Mouse (Mus musculus): Measurements from ENCODE around the gene Dnajc28. TPM values are rescaled to one million over a fixed set of nuclear protein-coding genes. Genes with fewer than 3 reads are reported as not detected.
"Not testable (repeated sequence)": the region's sequence is repeated elsewhere in the genome, so short reads cannot be mapped to it uniquely, and the experiment has no call there.

Dnajc28 gene
- polyA plus RNA-seq, 1 experiment: 32.7 TPM

GRCm38 (mm10) chr16:91645995-91646602, 27.3 kb upstream of the Dnajc28 start:
- H3K4me3 ChIP-seq (ENCODE audit: insufficient read depth, low read depth, low read length): peak overlapping the region; percentile 64
- no peaks in the 10 kb centered on the region for H3K4me1 ChIP-seq (ENCODE audit: control insufficient read depth, insufficient read depth, insufficient read length, low read length)
- H3K27ac ChIP-seq (replicated peaks; ENCODE audit: low read depth, low read length): no peak overlapping the region

GRCm38 (mm10) chr16:91645420-91645819, 26.6 kb upstream of the Dnajc28 start:
- not testable (repeated sequence) for H3K27ac ChIP-seq (replicated peaks; ENCODE audit: low read depth, low read length); H3K4me3 ChIP-seq (ENCODE audit: insufficient read depth, low read depth, low read length); H3K4me1 ChIP-seq (ENCODE audit: control insufficient read depth, insufficient read depth, insufficient read length, low read length)

GRCm38 (mm10) chr16:91644901-91645300, 26.1 kb upstream of the Dnajc28 start:
- Histone ChIP-seq H3K27ac (replicated peaks; ENCODE audit: low read depth, low read length) (no peak overlapping the region), H3K4me1 (ENCODE audit: control insufficient read depth, insufficient read depth, insufficient read length, low read length) (no peaks in the 10 kb centered on the region), H3K4me3 (ENCODE audit: insufficient read depth, low read depth, low read length) (no peak overlapping the region)

DNA sequence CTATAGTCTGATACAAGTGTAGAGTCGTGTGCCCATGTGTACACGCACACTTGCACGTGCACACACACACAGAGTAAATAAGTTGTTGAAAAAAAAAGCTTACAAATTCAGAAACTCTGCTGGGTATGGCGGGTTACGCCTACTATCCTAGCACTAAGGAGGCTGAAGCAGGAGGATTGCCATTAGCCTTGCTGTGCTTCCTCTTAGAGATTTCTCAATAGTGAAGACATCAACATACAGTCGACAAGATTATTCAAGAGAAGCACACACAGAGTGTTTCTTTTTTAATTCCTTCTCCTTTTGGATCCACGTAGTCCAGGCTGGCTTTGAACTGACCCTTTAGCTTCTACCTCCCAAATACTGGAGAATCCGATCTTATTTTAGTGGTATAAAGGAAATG, 21.3 kb upstream of the Dnajc28 start:
- Histone ChIP-seq H3K4me3 (ENCODE audit: insufficient read depth, low read depth, low read length) (no peak overlapping the region), H3K27ac (replicated peaks; ENCODE audit: low read depth, low read length) (no peak overlapping the region), H3K4me1 (ENCODE audit: control insufficient read depth, insufficient read depth, insufficient read length, low read length) (no peaks in the 10 kb centered on the region)

- no peaks in the 10 kb centered on the region for H3K4me1 ChIP-seq (ENCODE audit: control insufficient read depth, insufficient read depth, insufficient read length, low read length)
- no peak overlapping the region for H3K4me3 ChIP-seq (ENCODE audit: insufficient read depth, low read depth, low read length)
- no peak overlapping the region for H3K27ac ChIP-seq (replicated peaks; ENCODE audit: low read depth, low read length)
Observed at GRCm38 (mm10) chr16:91639636-91640035, 20.8 kb upstream of the Dnajc28 start.

GRCm38 (mm10) chr16:91639161-91639560, 20.3 kb upstream of the Dnajc28 start:
- H3K4me1 ChIP-seq (ENCODE audit: control insufficient read depth, insufficient read depth, insufficient read length, low read length): no peaks in the 10 kb centered on the region
- no peak overlapping the region for H3K27ac ChIP-seq (replicated peaks; ENCODE audit: low read depth, low read length)
- H3K4me3 ChIP-seq (ENCODE audit: insufficient read depth, low read depth, low read length): no peak overlapping the region

GRCm38 (mm10) chr16:91633641-91634040, 14.8 kb upstream of the Dnajc28 start:
- peaks cover 5% of the 10 kb centered on the region; the same call in 1 of the 2 replicates for H3K4me1 ChIP-seq (ENCODE audit: control insufficient read depth, insufficient read depth, insufficient read length, low read length)
- H3K4me3 ChIP-seq (ENCODE audit: insufficient read depth, low read depth, low read length): no peak overlapping the region
- H3K27ac ChIP-seq (replicated peaks; ENCODE audit: low read depth, low read length): no peak overlapping the region

DNA sequence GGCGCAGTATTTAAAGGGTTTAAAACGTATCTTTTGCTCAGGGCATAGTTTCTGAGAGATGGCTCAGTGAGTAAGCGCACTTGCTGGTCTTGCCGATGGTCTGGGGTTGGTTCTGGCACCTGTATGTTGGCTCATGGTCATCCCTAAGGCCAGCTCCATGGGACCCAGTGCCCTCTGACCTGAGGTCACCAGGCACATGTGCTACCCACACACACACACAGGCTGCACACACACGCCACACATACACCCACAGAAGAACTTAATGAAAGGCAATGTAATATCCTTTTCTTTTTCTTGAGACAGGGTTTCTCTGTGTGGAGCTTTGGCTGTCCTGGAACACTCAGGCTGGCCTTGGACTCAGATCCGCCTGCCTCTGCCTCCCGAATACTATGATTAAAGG, 14.1 kb upstream of the Dnajc28 start:
- Histone ChIP-seq H3K4me3 (ENCODE audit: insufficient read depth, low read depth, low read length) (no peak overlapping the region), H3K4me1 (ENCODE audit: control insufficient read depth, insufficient read depth, insufficient read length, low read length) (peaks cover 5% of the 10 kb centered on the region; the same call in 1 of the 2 replicates), H3K27ac (replicated peaks; ENCODE audit: low read depth, low read length) (no peak overlapping the region)

DNA sequence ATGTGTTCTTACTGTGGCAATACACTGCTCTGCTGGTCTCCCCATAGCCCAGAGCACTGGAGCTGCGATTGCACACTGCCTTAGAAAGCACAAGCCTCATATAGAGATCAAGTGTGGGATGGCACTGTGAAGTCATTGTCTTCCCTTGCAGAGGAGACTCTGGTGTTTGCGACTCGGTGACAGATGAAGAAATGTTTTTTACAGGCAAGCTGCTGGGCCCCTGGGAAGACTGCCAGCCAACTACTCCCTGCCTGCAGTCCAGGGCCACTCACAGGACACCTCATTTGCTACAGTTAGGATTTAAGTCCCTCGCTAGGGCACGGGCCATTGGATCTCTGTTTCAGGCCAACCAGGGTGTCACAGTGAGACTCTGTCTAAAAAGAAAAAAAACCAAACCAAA, 13.6 kb upstream of the Dnajc28 start:
- Histone ChIP-seq H3K4me1 (ENCODE audit: control insufficient read depth, insufficient read depth, insufficient read length, low read length) (peaks cover 5% of the 10 kb centered on the region; the same call in 1 of the 2 replicates), H3K4me3 (ENCODE audit: insufficient read depth, low read depth, low read length) (no peak overlapping the region), H3K27ac (replicated peaks; ENCODE audit: low read depth, low read length) (no peak overlapping the region)

DNA sequence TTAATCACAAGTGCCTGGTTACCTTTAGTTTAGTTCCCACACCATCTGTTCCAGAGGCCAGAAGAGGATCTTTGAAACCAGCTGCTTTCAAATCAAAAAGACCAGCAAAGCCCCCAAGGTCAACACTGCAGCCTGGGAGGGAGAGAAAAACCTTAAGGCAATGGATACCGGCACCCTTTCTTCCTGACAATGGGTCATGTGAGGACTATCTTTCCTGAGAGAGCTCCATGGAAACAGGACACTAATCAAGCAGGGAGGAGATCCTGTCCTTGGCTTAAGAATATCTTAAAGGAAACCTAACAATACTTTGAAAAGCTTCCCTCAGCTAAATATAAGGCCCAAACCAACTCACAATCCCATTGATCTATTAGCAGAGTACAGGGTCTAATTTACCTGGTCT, 11.8 kb upstream of the Dnajc28 start:
- Histone ChIP-seq H3K4me3 (ENCODE audit: insufficient read depth, low read depth, low read length) (no peak overlapping the region), H3K27ac (replicated peaks; ENCODE audit: low read depth, low read length) (no peak overlapping the region), H3K4me1 (ENCODE audit: control insufficient read depth, insufficient read depth, insufficient read length, low read length) (peaks cover 5% of the 10 kb centered on the region; the same call in 1 of the 2 replicates)

- H3K4me3 ChIP-seq (ENCODE audit: insufficient read depth, low read depth, low read length): no peak overlapping the region
- H3K27ac ChIP-seq (replicated peaks; ENCODE audit: low read depth, low read length): no peak overlapping the region
- H3K4me1 ChIP-seq (ENCODE audit: control insufficient read depth, insufficient read depth, insufficient read length, low read length): peaks cover 5% of the 10 kb centered on the region; the same call in 1 of the 2 replicates
Observed at GRCm38 (mm10) chr16:91629749-91630148, 10.9 kb upstream of the Dnajc28 start.

- no peak overlapping the region for H3K4me3 ChIP-seq (ENCODE audit: insufficient read depth, low read depth, low read length)
- peaks cover 3% of the 10 kb centered on the region; the same call in 1 of the 2 replicates for H3K4me1 ChIP-seq (ENCODE audit: control insufficient read depth, insufficient read depth, insufficient read length, low read length)
- H3K27ac ChIP-seq (replicated peaks; ENCODE audit: low read depth, low read length): no peak overlapping the region
Observed at GRCm38 (mm10) chr16:91628673-91629072, 9.8 kb upstream of the Dnajc28 start.

- Histone ChIP-seq H3K4me3 (ENCODE audit: insufficient read depth, low read depth, low read length) (no peak overlapping the region), H3K27ac (replicated peaks; ENCODE audit: low read depth, low read length) (no peak overlapping the region), H3K4me1 (ENCODE audit: control insufficient read depth, insufficient read depth, insufficient read length, low read length) (peaks cover under 1% of the 10 kb centered on the region; the same call in 1 of the 2 replicates)
Observed at GRCm38 (mm10) chr16:91627831-91628230, 9.0 kb upstream of the Dnajc28 start.

GRCm38 (mm10) chr16:91623074-91623473, 4.2 kb upstream of the Dnajc28 start:
- Histone ChIP-seq H3K27ac (replicated peaks; ENCODE audit: low read depth, low read length) (no peak overlapping the region), H3K4me1 (ENCODE audit: control insufficient read depth, insufficient read depth, insufficient read length, low read length) (no peaks in the 10 kb centered on the region), H3K4me3 (ENCODE audit: insufficient read depth, low read depth, low read length) (no peak overlapping the region)

DNA sequence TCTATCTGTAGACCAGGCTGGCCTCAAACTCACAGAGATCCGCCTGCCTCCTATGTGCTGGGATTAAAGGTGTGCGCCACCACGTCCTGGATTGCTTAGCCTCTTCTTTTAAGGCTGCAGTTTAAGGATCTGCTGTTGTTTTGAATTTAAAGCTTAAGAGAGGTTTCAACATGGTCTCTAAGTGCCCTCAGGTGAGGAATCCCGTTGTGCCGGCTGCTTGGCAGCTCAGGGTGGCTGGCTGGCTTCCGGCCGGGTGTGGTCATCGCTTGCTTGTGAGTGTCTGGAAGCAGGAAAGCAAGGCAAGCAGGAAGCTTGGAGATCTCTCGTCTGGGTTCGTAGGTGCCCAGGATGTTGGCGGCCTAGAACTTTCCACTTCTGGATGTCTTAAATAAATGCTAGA, 2.2 kb upstream of the Dnajc28 start:
- Histone ChIP-seq H3K4me1 (ENCODE audit: control insufficient read depth, insufficient read depth, insufficient read length, low read length) (no peaks in the 10 kb centered on the region), H3K4me3 (ENCODE audit: insufficient read depth, low read depth, low read length) (no peak overlapping the region), H3K27ac (replicated peaks; ENCODE audit: low read depth, low read length) (no peak overlapping the region)

DNA sequence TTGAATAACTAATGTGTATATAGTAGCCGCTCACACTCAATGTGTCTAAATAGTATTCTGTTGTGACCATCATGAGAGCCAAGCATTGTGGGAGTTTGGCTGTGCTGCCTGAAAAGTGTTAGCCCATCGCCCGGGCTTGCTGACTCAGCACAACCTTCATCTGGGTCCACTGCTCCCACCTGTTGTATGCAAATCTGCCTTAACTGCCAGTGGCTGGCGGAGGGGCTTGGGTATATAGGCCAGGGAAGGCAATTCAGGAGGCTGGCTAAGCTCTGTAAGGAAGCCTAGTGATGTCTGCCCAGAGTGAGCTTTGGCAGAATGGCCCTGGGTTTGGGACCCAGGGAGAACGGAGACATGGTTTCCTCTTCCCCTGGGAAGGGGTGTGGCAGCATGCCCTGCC, 1.4 kb upstream of the Dnajc28 start:
- Histone ChIP-seq H3K4me1 (ENCODE audit: control insufficient read depth, insufficient read depth, insufficient read length, low read length) (no peaks in the 10 kb centered on the region), H3K27ac (replicated peaks; ENCODE audit: low read depth, low read length) (no peak overlapping the region), H3K4me3 (ENCODE audit: insufficient read depth, low read depth, low read length) (no peak overlapping the region)

Measured in brown adipose tissue, adult 24 weeks (tissue).